Mouse (Mus musculus): ENCODE results near the gene Ccdc144b.

Ccdc144b gene

DNA sequence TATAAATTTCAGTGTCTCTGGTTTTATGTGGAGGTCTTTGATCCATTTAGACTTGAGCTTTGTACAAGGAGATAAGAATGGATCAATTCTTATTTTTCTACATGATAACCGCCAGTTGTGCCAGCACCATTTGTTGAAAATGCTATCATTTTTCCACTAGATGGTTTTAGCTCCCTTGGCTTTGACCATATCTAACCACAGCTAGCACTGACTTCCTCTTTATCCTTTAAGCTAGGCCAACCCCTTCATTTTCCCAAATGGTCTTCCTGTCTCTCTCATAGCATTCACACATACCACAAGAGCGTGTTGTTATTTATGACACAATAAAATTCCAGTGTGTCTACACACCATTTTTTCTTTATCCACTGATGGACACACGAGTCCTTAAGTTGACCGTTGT, 23.4 kb downstream of the Ccdc144b start:
- in situ Hi-C loops (cut with MboI, MseI), result loop anchor here (10.0 kb wide), 1 partner anchor 785 kb away; no protein-coding TSS in a partner anchor

- in situ Hi-C loops (cut with MboI, MseI), result no loop called here
Measured at GRCm38 (mm10) chr3:36025732-36026131, 27.6 kb downstream of the Ccdc144b start.

DNA sequence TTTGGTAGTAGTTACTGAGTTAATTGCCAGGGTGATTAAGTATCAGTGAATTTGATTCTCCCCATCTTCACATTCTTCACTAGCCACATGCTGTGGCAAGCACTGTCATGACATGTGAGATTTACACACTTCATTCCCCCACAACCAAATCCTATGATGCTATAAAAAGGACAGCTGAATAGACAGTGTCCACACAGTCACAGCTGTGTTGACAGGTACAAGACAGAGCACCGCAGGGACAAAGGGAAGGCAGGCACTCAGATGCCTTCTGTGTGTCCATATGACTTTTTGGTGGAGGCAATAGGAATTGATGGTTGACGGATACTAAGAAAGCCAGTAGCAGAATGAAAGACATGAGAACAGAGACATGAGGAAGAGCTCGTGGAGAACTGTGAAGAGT, 42.1 kb downstream of the Ccdc144b start:
- in situ Hi-C loops (cut with MboI, MseI), result no loop called here

DNA sequence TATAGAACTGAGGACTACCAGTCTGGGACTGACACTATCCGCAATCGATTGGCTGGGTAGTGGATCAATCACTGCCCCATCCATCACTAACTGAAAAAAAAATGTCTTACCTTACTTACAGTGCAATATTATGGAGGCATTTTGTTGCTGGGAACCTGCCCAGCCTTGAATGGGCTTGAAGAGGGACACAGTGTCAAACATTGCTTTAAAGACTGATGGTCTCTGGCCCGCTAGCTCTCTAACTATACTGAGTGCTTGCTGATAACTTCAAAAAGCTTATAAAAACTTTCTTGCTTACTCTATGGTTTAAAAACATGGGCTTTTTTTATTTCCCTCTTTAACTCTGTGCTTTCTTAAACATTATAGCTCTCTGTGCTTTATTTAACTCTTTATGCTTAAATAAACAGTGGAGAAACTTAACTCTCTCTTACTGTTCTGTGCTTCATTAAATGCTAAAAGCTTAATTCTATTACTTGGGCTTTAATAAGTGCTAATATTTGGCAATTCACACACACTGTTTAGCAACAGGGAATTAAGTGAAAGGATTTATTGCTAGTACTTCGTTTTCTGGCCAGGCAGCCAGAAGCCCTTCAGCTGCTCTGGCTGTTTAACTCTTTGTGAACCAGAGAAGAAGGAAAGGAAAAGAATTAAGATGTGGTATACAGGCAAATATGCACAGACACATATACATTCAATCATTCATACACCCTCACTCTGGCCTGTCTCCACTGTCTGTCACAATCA, 44.8 kb downstream of the Ccdc144b start:
- in situ Hi-C loops (cut with MboI, MseI), result loop anchor here (10.0 kb wide), 1 partner anchor 74 kb away; the partner anchor contains the start of gene Dcun1d1

DNA sequence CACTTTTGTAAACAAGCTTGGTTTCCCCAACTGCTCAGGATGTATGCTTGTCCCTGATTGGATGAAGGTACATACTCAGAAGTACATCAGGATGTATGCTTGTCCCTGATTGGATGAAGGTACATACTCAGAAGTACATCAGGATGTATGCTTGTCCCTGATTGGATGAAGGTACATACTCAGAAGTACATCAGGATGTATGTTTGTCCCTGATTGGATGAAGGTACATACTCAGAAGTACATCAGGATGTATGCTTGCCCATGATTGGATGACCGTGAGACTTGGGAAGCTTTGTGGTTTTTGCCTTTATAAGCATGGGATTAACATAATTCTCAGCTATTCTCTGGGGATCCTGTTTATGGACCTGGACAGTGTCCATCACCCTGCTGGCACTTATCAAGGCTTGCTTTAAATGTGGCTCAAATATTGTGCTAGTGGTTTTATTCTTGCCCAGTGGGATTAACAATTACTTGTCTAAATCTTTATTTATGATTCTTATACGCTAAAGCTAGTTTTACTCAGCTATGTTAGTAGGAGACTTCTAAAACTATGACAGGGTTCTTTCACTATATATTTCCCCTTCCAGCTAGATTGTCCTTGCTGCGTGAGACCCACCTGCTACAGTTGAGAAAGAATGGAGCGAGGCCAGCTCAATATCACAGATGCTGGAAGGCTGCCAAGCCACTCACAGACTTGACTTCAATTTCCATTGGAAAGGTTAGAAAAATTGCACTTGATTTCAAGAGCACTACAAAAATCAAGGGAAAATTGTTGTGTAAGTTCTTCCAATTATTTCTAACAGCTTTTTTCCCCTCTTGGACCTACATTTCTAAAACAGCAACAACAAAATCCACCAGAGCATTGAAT, 49.1 kb downstream of the Ccdc144b start:
- in situ Hi-C loops (cut with MboI, MseI), result loop anchor here (10.0 kb wide), 1 partner anchor 69 kb away; the partner anchor contains the start of gene Dcun1d1

- in situ Hi-C loops (cut with MboI, MseI), result loop anchor here (10.0 kb wide), 1 partner anchor 66 kb away; the partner anchor contains the start of gene Dcun1d1
Measured at GRCm38 (mm10) chr3:36000275-36001239, 52.8 kb downstream of the Ccdc144b start, which contains the start of gene Mccc1. Gene Mccc1, minus strand, starts transcription at chr3:36000678.

- in situ Hi-C loops (cut with MboI, MseI), result loop anchor here (10.0 kb wide), 1 partner anchor 480 kb away; the partner anchor contains the start of genes 1810062G17Rik and Anxa5
Measured at GRCm38 (mm10) chr3:35994552-35995531, 58.5 kb downstream of the Ccdc144b start.

- in situ Hi-C loops (cut with MboI, MseI), result loop anchor here (10.0 kb wide), 1 partner anchor 484 kb away; the partner anchor contains the start of genes 1810062G17Rik and Anxa5
Measured at GRCm38 (mm10) chr3:35990715-35991114, 62.6 kb downstream of the Ccdc144b start.

- in situ Hi-C loops (cut with MboI, MseI), result no loop called here
Measured at GRCm38 (mm10) chr3:35988031-35988430, 65.3 kb downstream of the Ccdc144b start.

GRCm38 (mm10) chr3:35986266-35986665, 67.1 kb downstream of the Ccdc144b start:
- in situ Hi-C loops (cut with MboI, MseI), result no loop called here

GRCm38 (mm10) chr3:35973551-35973950, 79.8 kb downstream of the Ccdc144b start:
- in situ Hi-C loops (cut with MboI, MseI), result no loop called here

DNA sequence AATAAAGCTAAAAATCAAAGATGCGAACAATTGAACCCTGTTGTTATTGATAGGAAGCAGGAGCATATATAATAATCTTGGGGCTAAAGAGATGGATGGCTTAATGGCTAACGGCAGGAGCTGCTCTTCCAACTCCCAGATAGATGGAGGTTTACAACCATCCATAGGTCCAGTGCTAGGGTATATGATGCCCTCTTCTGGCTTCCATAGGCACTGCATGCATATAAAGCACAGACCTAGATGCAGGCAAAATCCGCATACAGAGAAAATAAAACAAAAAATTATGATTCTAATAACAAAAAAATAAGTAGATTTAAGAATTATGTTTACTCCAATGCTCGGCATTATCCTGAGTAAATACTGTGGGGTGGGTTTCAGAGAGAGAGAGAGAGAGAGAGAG, 80.4 kb downstream of the Ccdc144b start:
- in situ Hi-C loops (cut with MboI, MseI), result no loop called here

DNA sequence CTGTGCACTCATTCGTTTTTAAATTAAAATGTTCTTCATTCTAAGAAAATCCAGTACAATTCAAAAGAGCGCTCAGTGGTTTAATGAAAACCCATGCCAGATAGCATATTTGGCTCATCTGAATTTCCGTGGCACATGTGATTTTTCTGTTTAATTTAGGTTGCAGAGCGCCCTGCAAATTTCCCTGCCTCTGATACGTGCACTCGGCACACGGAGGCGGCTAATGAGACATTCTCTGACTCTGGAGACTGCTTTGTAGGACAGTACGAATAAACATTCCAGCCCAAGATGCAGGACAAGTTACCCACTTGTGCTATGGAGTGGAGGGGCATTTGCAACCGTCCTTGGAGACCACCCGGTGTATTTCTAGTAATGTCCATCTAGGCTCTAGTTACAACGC, 82.2 kb downstream of the Ccdc144b start:
- in situ Hi-C loops (cut with MboI, MseI), result no loop called here

DNA sequence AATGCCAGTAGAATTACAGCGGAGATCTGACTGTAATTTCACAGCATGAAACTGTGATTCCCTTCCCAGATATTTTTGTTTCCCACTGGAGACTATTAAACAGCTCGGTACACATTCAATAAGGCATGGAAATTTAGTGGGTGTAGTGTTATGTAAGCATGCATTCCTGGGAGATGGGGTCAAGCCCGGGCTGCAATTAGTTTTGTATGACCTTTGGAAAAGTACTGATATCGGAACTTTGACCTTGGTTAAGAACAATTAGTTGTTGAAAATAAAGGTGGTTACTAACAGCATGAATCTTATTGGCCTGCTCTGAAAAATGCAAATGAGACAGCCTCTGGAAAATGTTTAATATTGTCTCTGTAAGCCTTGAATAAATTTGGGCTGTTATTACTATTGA, 82.9 kb downstream of the Ccdc144b start:
- in situ Hi-C loops (cut with MboI, MseI), result no loop called here

DNA sequence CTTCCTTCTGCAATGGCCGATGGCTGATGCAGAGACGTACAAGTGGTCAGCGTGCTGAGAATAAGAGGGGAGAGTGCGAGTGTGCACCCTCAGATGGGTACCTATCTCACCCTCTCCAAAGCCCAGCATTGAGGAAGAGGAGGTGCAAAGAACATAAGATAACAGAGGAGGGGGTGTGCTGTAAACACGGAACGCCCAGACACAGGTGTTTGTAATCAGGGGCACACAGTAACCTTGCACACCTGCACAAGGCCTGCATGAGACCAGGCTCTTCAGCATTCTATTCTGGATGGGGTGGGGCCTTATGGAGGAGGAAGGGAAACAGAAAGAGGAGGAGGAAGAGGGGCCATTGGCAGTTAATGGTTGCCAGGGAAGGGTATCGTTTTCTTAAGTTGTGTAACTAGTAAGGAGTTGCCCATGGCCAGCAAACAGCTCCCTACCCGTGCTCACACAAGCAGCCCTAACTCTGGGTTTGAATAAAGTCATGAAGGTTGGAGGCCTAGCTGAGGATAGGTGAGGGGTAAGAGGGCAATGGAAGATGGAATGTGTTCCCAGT, 85.9 kb downstream of the Ccdc144b start:
- in situ Hi-C loops (cut with MboI, MseI), result no loop called here

DNA sequence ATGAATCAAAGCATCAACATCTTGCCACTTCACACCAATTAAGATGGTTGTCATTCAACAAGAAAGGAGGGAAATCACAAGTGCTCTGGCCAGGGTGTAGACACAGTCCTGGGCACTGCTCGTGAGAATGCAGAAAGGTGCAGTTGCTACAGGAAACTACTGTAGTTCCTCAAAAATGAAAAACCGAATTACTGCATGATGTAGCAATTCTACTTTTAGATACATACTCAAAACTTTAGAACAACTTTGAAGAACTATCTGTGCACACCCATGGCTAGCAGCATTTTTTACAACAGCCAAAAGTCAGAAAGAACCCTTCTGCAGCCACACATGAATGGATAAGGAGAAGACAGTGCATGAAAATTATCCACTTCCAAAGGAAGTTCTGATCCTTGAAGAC, 86.9 kb downstream of the Ccdc144b start:
- in situ Hi-C loops (cut with MboI, MseI), result no loop called here

GRCm38 (mm10) chr3:35964928-35965327, 88.4 kb downstream of the Ccdc144b start:
- in situ Hi-C loops (cut with MboI, MseI), result no loop called here

- in situ Hi-C loops (cut with MboI, MseI), result no loop called here
Measured at GRCm38 (mm10) chr3:35963921-35964320, 89.4 kb downstream of the Ccdc144b start.

DNA sequence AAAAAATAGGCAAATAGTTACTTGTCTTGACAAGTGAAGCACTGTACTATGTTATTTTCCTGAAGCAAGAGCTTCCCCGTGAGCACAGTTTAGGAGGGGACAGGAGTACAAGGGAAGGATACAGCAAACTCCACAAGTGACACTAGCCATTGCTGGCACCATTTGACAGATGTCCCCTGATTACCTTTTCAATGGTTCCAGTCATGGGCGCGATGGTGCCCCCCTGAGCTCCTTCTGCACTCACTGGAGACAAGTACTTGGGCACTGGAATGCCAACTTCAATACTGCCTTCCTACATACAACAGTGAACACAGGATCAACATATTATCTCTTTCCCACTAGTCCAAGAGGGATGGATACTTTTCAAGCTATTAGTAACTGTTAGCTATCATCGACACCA, 89.9 kb downstream of the Ccdc144b start:
- in situ Hi-C loops (cut with MboI, MseI), result no loop called here

- in situ Hi-C loops (cut with MboI, MseI), result no loop called here
Measured at GRCm38 (mm10) chr3:35962967-35963366, 90.4 kb downstream of the Ccdc144b start.
